Mouse (Mus musculus): ENCODE results near the gene Nup62.

The Nup62 gene

GRCm38 (mm10) chr7:44815721-44816469 is at the start of gene Nup62, which contains the start of gene Il4i1:
Nup62 (plus strand) TSS chr7:44816088.
Il4i1 (plus strand) TSS chr7:44816387.
- DNase-seq, result peak; percentile 99

GRCm38 (mm10) chr7:44768129-44768528 is 47.8 kb upstream of the Nup62 start:
- no peak for DNase-seq

DNA sequence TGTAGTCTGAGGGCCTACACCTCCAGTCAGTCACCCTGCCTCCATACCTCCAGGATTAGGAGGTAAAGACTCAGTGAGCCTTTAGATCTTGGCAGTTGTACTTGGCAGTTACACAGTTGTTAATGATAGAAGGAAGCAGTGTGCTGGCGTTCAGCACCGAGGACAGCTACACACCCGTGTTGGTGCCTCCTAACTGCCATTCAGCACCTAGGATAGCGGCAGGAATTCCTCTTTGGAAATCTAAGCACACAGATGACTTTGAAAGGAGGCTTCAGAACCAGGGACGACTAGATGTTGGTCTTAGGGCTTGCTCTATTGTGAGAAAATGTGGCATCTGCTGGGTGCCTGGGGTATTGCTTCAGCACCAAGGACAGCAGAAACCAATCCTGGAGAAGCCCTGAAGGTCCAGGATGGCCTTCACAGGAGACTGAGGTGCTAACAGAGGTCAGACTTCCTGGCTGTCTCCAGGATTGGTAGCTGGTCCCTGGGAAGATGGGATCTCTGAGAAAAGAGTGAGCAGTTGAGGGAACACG is 45.8 kb upstream of the Nup62 start:
- peak; percentile 65 for DNase-seq

DNA sequence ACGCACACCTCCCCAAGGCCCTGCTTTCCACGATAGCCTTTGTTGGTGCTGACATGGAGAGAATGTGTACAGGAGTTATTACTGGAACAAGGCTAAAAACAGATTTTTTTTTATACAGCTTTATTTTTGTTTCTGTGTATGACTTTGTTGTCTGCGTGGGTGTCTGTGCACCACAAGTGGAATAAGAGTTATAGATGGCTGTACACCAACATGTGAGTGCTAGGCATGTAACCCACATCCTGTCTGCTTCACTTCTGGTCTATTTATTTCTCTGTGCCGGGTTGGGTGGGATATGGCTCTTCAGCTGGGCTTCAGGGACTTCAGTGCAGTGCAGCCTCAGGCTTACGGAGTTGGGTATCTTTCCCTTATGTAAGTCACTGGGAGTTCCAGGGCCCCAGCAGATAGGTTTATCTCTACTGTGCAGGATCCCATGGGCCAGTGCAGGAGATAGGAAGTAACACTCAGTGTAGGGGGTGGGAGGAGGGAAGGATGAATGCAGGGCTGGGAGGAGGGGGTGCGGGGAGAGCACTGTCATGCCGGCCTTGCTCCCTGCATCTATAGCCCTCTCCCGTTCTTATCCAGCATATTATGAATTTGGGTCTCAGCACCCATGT is 43.2 kb upstream of the Nup62 start:
- no peak for DNase-seq

GRCm38 (mm10) chr7:44776849-44777498 is 38.9 kb upstream of the Nup62 start:
- no peak for DNase-seq

GRCm38 (mm10) chr7:44780101-44780500 is 35.8 kb upstream of the Nup62 start:
- no peak for DNase-seq

GRCm38 (mm10) chr7:44789531-44789930 is 26.4 kb upstream of the Nup62 start:
- no peak for DNase-seq

DNA sequence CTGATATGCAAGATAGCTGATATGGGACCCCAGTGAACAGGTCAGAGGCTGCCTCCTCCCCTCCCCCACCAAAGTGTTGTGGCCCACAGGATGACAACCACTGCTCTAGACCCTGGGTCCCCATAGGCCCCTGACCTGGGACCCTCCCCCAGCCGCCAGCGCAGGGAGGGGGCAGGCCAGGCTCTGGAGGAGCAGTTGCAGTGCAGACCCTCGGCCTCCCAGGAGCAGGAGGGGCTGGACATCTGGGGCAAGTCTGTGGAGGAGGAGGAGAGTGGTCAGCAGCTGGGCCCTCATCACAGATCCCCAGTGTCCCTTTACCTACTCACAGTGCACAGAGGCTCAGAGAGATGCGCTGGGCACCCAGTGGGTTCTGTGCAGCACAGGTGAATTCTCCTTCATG is 25.8 kb upstream of the Nup62 start:
- DNase-seq, result no peak

GRCm38 (mm10) chr7:44792781-44793180 is 23.1 kb upstream of the Nup62 start:
- no peak for DNase-seq

DNA sequence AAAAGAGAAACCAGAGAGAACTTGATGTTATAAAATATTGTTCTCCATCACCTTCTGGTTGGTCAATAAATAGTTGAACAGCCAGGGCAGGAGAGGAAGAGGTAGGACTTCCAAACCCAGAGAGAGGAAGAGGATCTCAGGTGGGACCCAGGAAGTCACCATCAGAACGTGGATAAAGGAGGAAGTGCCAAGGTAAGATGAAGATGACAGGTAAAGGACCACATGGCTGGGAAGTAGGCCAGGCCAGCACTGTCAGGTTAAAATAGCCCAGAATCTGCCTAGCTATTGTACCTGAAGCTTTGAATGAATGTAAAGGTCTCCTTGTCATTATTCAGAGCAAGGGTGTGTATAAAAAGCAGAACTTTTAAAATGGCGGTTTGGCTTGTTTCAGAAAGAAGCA is 7.0 kb upstream of the Nup62 start:
- no peak for DNase-seq

DNA sequence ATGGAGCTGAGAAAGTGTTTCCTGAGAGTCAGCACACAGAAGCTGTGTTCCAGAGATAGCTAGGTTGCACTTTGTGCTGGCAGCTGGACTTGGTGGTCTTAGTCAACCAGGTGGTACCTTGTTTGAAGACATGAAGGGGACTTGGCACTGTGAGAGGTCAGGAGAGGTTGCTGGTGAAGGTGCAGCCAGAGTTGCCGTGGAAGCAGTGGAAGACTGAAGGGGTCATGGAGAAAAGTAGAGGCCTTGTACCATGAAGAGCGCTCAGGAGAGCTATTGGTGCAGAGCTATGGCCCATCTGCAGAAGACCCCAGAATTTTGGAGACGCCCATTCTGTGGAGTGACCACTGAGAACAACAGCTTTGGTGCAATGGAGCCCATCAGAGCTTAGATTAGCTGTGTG is 6.4 kb upstream of the Nup62 start:
- no peak for DNase-seq

GRCm38 (mm10) chr7:44810365-44810764 is 5.5 kb upstream of the Nup62 start:
- DNase-seq, result no peak

DNA sequence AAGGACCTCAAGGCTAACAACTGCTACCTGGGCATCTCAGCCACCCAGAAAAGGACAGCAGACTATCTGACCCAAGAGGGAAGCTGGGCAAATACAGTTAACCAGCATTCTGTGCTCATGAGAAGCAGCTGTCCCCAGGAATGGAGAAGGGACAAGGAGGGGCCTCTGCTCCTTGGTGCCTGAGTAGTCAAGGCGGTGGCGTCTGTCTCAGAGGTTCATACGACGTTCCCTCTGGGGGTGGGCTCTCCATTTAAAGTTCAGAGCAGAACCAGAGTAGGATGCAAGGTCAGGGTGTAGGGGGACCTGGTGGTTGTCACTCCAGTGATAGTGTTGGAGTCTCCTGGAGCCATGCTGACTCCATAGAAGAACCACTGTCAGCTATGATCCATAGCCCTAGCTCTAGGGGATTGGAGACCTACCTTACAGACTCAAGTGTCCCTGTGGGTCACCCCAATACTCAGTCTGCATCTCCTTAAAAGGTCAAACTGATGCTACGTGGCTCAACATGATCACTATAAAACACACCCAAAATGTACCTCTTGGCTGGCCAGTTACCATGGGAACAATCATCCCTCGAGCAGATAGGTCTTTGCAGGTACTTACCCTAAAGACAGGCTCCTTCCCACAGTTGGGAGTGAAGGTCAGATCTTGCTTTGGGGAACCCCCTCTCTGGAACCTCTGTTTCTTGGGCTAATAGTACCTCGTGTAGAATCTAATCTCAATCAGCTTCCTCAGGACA is 4.9 kb upstream of the Nup62 start:
- no peak for DNase-seq

GRCm38 (mm10) chr7:44812651-44813325 is 3.1 kb upstream of the Nup62 start:
- no peak for DNase-seq

DNA sequence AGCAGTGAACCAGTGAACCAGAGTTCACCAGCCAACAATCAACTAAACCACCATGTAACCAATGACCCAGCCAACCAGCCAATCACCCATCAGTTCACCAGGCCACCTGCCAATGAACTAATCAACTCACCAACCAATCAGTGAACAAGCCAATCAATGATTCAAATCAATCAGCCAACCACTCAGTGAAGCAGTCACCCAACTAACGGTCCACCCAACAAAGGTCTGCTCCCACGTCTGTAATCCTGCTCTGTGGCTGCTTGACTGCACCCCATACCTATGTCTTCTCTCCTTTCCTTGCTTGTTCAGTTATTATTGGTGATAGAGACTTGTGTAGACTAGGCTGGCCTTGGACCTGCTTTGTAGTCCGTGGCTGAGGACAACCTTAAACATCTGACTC is 1.9 kb upstream of the Nup62 start:
- no peak for DNase-seq

GRCm38 (mm10) chr7:44814423-44814822 is 1.5 kb upstream of the Nup62 start:
- DNase-seq, result no peak

- no peak for DNase-seq
These were observed 835 bp upstream of the Nup62 start for GRCm38 (mm10) chr7:44814952-44815553.

DNA sequence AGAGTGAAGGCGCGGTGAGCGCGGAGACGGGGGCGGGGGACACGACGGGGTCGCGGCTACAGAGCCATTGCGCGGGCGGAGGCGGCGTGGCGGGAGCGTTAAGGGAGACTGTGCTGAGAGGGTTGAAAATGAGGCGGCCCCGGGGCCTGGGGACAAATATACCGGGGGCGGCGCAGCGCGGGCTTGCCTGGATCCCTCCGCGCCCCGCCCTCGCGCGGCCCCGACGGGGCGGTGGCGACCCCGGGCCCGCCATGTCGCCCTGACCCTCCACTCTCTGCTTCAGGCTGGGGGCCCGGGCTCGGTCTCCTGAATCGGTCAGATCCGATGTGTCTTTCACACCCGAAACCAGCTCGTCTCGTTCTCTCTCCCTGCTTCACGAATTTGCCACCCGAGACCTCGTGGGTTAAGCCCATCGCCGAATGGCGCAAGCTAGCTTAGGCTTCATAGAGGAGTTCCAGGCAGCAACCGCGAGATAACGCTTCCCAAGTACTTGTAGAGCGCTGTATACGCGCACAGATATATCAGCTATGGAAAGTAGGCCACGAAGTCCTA is 658 bp downstream of the Nup62 start, which contains the start of gene Atf5:
TSS of gene Atf5 (minus strand) at position 189 of the 552 bp plus-strand sequence.
- DNase-seq, result no peak

DNA sequence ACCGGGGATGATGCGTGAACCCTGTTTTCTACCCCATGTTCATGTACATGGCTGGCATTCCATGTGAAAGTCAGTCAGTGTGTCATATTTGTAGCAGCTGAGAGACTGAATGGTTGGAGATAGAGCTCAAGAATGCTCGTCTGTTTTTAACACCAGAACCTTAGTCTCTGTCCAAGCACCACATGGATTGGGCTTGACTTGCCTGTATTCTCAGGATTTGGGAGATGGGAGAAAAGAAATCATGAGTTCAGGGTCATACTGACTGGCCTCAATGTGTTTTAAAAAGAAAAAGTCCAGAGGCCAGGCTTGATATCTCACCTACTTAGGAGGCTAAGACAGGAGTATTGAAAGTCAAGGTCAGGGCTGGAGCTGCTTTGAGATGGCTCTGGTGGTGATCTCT is 1.6 kb downstream of the Nup62 start:
- DNase-seq, result no peak

- DNase-seq, result no peak
These were observed 2.3 kb downstream of the Nup62 start for GRCm38 (mm10) chr7:44818164-44818563.

- no peak for DNase-seq
These were observed 2.9 kb downstream of the Nup62 start for GRCm38 (mm10) chr7:44818751-44819235.

- DNase-seq, result no peak
These were observed 3.5 kb downstream of the Nup62 start for GRCm38 (mm10) chr7:44819391-44819790.

All from kidney, adult 18-20 months (tissue).